Mouse (Mus musculus): ENCODE measurements around the gene C130050O18Rik.

The C130050O18Rik gene

DNA sequence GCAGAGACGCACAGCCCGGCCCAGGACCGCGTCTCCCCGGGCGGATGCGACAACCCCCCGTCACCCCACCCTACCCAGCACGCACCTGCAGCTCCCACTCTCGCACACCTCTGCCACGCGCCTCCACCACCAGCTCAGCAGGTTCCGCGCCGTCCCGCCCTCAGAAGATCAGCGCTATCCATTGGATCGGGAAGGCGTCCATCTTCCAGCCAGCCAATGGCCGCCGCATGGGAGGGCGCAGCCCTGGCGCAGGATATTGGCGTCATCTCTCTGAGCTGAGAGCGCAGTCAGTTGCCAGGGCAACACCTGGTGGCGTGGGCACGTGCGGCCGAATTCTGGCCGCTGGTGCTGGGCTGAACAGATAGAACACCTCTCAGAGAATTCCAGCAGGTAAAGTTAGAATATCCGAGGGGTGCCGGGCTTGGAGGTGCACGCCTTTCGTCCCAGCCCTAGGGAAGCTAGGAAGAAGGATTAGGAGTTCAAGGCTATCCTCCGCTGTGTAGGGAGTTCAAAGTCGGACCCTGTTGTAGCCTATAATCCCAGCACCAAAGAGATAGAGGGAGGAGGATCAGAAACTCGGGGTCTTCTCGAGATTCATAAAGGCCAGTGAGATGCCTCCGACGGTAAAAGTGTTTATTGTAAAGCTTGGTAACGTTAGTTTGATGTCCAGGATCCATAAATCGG is 55.4 kb downstream of the C130050O18Rik start, which contains the start of gene 3110082I17Rik:
TSS of gene 3110082I17Rik (minus strand) at position 144 of the 684 bp plus-strand sequence.
- DNase-seq (ENCODE audit: low spot score), result peak; percentile 98

DNA sequence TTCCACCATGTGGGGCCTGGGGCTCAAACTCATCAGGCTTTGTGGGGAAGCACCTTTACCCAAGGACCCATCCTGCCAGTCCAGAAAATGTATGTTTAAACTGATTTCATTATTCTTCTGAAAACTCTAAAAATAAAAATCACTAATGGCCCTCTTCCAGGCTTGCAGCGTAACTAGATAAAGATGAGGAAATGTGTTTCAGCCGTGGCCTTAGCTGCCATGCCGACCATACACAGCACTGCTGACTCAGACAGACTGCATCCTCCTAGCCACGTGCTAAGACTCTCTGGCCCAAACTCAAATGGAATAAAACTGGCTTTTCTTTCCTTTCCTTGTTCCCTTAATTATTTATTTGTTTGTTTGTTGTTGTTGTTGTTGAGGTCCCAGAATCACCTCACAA is 59.8 kb downstream of the C130050O18Rik start:
- DNase-seq (ENCODE audit: low spot score), result peak; percentile 84
